Mouse (Mus musculus) kidney, adult 8-10 months (tissue): Measurements from ENCODE around the gene Agpat1.

Source experiments
- DNase-seq, 2 experiments: peaks; one replicate each; pipeline ENCODE4 v3.0.0; 2022

The Agpat1 gene

GRCm38 (mm10) chr17:34606186-34607039, 2.4 kb downstream of the Agpat1 start:
- DNase-seq, result no peak

- no peak for DNase-seq
Observed at GRCm38 (mm10) chr17:34607997-34608396, 3.9 kb downstream of the Agpat1 start.

GRCm38 (mm10) chr17:34611050-34611449, 7.0 kb downstream of the Agpat1 start:
- no peak for DNase-seq

- DNase-seq, result no peak
Observed at GRCm38 (mm10) chr17:34613054-34613645, 9.1 kb downstream of the Agpat1 start.

GRCm38 (mm10) chr17:34613830-34614229, 9.8 kb downstream of the Agpat1 start:
- DNase-seq, result no peak

GRCm38 (mm10) chr17:34615871-34616270, 11.8 kb downstream of the Agpat1 start, which contains the start of gene Egfl8:
Gene Egfl8, minus strand, starts transcription at chr17:34615971.
- DNase-seq, result no peak

- peak; percentile 59 to 80 for DNase-seq
Observed at GRCm38 (mm10) chr17:34618999-34619398, 14.9 kb downstream of the Agpat1 start.

GRCm38 (mm10) chr17:34621006-34621405, 16.9 kb downstream of the Agpat1 start:
- DNase-seq, result no peak

- no peak for DNase-seq
Observed at GRCm38 (mm10) chr17:34623161-34623560, 19.1 kb downstream of the Agpat1 start.

- no peak for DNase-seq
Observed at GRCm38 (mm10) chr17:34624981-34625380, 20.9 kb downstream of the Agpat1 start.

- DNase-seq, result no peak
Observed at GRCm38 (mm10) chr17:34626062-34626772, 22.2 kb downstream of the Agpat1 start.

GRCm38 (mm10) chr17:34626773-34627092, 22.7 kb downstream of the Agpat1 start:
- no peak for DNase-seq

GRCm38 (mm10) chr17:34627093-34627942, 23.3 kb downstream of the Agpat1 start:
- DNase-seq, result peak; percentile 91 to 92

- DNase-seq, result peak; percentile 72 to 78
Observed at GRCm38 (mm10) chr17:34627943-34628643, 24.0 kb downstream of the Agpat1 start, which contains the start of gene Ppt2. Gene Ppt2, minus strand, starts transcription at chr17:34628510.

- no peak for DNase-seq
Observed at GRCm38 (mm10) chr17:34628644-34628967, 24.5 kb downstream of the Agpat1 start.

- DNase-seq, result no peak
Observed at GRCm38 (mm10) chr17:34629221-34629751, 25.2 kb downstream of the Agpat1 start, which contains the start of gene Prrt1. Gene Prrt1, plus strand, starts transcription at chr17:34629533.

GRCm38 (mm10) chr17:34629796-34630603, 25.9 kb downstream of the Agpat1 start:
- DNase-seq, result no peak

- DNase-seq, result no peak
Observed at GRCm38 (mm10) chr17:34630761-34631301, 26.8 kb downstream of the Agpat1 start.

GRCm38 (mm10) chr17:34631647-34632046, 27.6 kb downstream of the Agpat1 start:
- no peak for DNase-seq

GRCm38 (mm10) chr17:34632261-34632691, 28.2 kb downstream of the Agpat1 start:
- peak; percentile 87 to 88 for DNase-seq

- no peak for DNase-seq
Observed at GRCm38 (mm10) chr17:34635671-34636070, 31.6 kb downstream of the Agpat1 start.
